Mouse (Mus musculus) stomach, embryonic 16.5 days (tissue): Measurements from ENCODE around the gene Anxa6. TPM values are rescaled to one million over a fixed set of nuclear protein-coding genes. Genes with fewer than 3 reads are reported as not detected.

Experiments used
- ATAC-seq: fragments of 200-750 bp; cut with Nextera tagmentation; 2 replicates; pipeline ENCODE4 v1.8.0; 2017; ENCODE audit warnings: moderate number of reproducible peaks, moderate TSS enrichment; ENCODE audit not compliant: insufficient read depth, low FRiP score
- H3K27ac ChIP-seq: fragments of 300-500 bp; sonication (generic); 2 replicates; pipeline ENCODE4 v1.5.1; 2014; ENCODE audit warnings: low read length
- H3K27me3 ChIP-seq: fragments of 300-500 bp; sonication (generic); 2 replicates; pipeline ENCODE4 v1.6.1; 2014; ENCODE audit warnings: low read length, control low read depth, mixed read lengths; ENCODE audit not compliant: control insufficient read depth, insufficient read depth
- H3K36me3 ChIP-seq: fragments of 300-500 bp; sonication (generic); 2 replicates; pipeline ENCODE4 v1.6.1; 2014; ENCODE audit warnings: low read length; ENCODE audit not compliant: control insufficient read depth, insufficient read depth
- H3K4me1 ChIP-seq: fragments of 300-500 bp; sonication (generic); 2 replicates; pipeline ENCODE4 v1.6.1; 2014; ENCODE audit warnings: low read length, control low read depth, mixed read lengths; ENCODE audit not compliant: control insufficient read depth, insufficient read depth
- H3K4me2 ChIP-seq: fragments of 300-500 bp; sonication (generic); 2 replicates; pipeline ENCODE4 v1.6.1; 2014; ENCODE audit warnings: low read depth, low read length, mixed read lengths
- H3K4me3 ChIP-seq: fragments of 300-500 bp; sonication (generic); replicated peaks from 2 replicates; pipeline ENCODE4 v1.5.1; 2014; ENCODE audit warnings: mild to moderate bottlenecking, low read length
- H3K9ac ChIP-seq: fragments of 300-500 bp; sonication (generic); 2 replicates; pipeline ENCODE4 v1.6.1; 2014; ENCODE audit warnings: low read length
- H3K9me3 ChIP-seq: fragments of 300-500 bp; sonication (generic); replicated peaks from 2 replicates; pipeline ENCODE4 v1.6.1; 2016; ENCODE audit warnings: low read length, control low read depth; ENCODE audit not compliant: control insufficient read depth
- WGBS: fragments of 180-500 bp; shearing (Covaris S2); extraction: QIAGEN DNeasy Blood & Tissue Kit; methylation state at CpG from one replicate; pipeline ENCODE4 v1.1.7; 2014; 5-methylcytosine and 5-hydroxymethylcytosine counted together
- polyA plus RNA-seq: library from polyadenylated mRNA; unstranded; fragments of >200 nt; fragmentation: Nextera tagmentation; extraction: Ambion mirVana; gene quantifications from 2 replicates; pipeline ENCODE4 v1.2.1, GENCODE M21; 2015

Gene Anxa6
- polyA plus RNA-seq, 1 experiment from 2014 or later, result 364 TPM

GRCm38 (mm10) chr11:55015264-55015663 is 18.0 kb downstream of the Anxa6 start:
- WGBS, result 78% methylated on average over 3 of the region's 3 CpGs
- Histone ChIP-seq H3K9ac (no peak overlapping the region), H3K9me3 (no peaks in the 10 kb centered on the region), H3K27ac (no peak overlapping the region), H3K36me3 (peaks cover 21% of the 10 kb centered on the region), H3K4me1 (peaks cover 12% of the 10 kb centered on the region; the same call in 1 of the 2 replicates), H3K4me3 (no peak overlapping the region), H3K27me3 (no peaks in the 10 kb centered on the region), H3K4me2 (no peak overlapping the region)
- ATAC-seq, result no peak

DNA sequence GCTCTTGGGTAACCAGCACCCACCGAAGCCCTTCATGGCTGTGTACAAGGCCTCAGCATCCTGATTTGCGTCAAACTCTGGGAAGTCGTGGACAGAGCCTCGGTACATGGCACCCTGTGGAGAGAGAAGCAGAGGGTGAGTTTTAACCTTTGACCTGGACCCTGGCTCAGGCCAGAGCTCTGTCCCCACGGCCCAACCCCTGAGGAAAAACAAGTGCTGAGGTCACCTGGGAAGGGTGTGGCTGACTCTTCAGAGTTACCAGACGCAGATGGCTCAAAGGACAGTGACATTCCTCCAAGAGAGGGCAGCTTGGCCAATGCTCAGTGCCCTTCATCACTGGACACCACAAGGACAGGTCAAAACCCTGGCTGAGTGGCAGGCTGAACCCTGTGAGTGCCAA is 19.4 kb downstream of the Anxa6 start:
- no peak overlapping the region for H3K27ac ChIP-seq
- H3K4me2 ChIP-seq, result no peak overlapping the region
- H3K4me3 ChIP-seq, result no peak overlapping the region
- 78% methylated on average over 6 of the region's 6 CpGs for WGBS
- peaks cover 6% of the 10 kb centered on the region; the same call in 1 of the 2 replicates for H3K4me1 ChIP-seq
- no peak overlapping the region for H3K9ac ChIP-seq
- H3K9me3 ChIP-seq, result no peaks in the 10 kb centered on the region
- H3K36me3 ChIP-seq, result peaks cover 20% of the 10 kb centered on the region
- H3K27me3 ChIP-seq, result no peaks in the 10 kb centered on the region
- no peak for ATAC-seq

DNA sequence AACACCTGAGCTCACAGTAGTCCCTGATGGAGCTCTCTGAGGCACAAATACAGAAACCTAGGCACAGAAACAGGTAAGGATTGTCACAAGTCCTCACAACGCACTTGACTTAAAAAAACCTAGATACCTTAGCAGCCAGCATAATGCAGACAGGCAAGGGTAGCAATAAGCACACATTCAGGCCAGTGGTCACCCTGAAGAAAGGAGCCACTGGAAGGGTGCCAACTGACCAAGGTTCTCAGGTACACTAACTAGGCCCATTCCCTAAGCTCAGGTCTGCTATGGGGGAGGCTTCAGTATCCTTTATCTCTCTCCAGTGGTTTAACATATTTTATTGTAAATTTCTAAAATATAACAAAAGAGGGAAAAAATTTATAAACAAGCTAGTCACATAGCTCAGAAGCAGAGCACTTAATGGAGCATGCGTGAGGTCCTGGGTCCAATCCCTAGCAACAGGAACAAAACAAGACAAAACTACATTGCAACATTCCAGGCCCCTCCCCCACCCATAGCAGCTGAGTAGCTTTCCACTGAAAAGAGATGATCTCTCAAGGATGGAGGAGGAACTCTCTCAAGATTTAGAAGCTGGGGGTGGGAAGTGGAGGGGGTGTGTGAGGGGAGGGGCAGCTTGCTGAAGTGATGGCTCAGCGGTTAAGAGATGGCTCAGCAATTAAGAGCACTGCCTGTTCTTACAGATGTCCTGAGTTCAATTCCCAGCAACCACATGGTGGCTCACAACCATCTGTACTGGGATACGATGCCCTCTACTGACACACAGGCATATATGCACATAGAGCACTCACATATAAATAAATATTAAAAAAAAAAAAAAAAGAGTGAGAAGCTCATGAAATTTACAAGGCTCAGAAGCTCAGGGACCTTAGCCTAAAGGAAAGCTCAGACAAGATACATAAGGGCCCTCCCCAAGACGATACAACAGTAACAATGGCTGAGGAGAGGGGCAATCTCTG is 20.4 kb downstream of the Anxa6 start:
- Histone ChIP-seq H3K36me3 (peaks cover 26% of the 10 kb centered on the region), H3K4me2 (no peak overlapping the region), H3K4me1 (0 out of 2 replicates have a peak, but pooled peaks cover 2% of the 10 kb centered on the region), H3K9me3 (no peaks in the 10 kb centered on the region), H3K9ac (no peak overlapping the region), H3K27ac (no peak overlapping the region), H3K4me3 (no peak overlapping the region), H3K27me3 (no peaks in the 10 kb centered on the region)
- 67% methylated on average over 5 of the region's 5 CpGs for WGBS
- peak; percentile 23; the same call in 1 of the 2 replicates for ATAC-seq

DNA sequence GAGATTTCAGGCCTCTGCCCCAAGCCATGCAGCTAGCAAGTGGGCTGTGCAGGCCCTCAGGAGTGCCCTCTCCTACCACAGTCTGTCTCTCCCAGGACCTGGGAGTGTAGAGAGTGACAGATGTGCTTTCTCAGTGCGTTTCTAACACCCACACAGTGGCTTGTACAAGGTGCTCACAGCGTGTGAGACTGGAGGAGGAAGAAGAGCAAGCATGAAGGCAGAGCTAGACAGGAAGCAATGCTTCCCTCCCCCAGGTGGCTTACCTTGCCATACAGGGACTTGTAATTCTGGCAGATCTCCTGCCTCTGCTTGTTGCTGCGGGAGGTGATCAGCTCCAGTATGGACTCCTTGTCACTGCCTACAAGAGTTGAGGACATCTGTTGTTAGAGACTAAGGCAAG is 21.8 kb downstream of the Anxa6 start:
- H3K27me3 ChIP-seq, result no peaks in the 10 kb centered on the region
- 88% methylated on average over 3 of the region's 3 CpGs for WGBS
- no peak overlapping the region for H3K4me2 ChIP-seq
- H3K27ac ChIP-seq, result no peak overlapping the region
- H3K9ac ChIP-seq, result no peak overlapping the region
- ATAC-seq, result no peak
- H3K9me3 ChIP-seq, result no peaks in the 10 kb centered on the region
- peaks cover 36% of the 10 kb centered on the region for H3K36me3 ChIP-seq
- H3K4me3 ChIP-seq, result no peak overlapping the region
- no peaks in the 10 kb centered on the region for H3K4me1 ChIP-seq

DNA sequence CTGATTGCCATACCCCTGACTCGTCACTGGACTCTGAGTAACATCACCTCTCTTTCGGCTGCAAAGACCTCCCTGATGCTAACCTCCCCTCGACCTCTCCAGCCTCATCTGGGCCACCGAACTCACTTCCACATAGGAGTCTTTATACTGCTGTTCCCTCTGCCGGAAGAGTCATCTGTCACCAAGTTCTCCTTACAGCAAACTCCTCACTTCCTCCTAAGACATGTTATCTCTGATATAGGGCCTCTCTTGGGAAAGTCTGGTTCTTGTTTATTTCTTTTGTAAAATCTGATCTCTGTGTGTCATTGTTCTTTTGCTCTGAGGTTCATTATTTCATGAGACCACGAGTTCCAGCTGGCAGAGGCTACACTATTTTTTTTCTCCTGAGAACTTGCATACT is 25.0 kb downstream of the Anxa6 start:
- no peak for ATAC-seq
- 62% methylated on average over 6 of the region's 6 CpGs for WGBS
- H3K36me3 ChIP-seq, result peaks cover 51% of the 10 kb centered on the region

GRCm38 (mm10) chr11:55005684-55006083 is 27.6 kb downstream of the Anxa6 start:
- Histone ChIP-seq H3K27me3 (no peaks in the 10 kb centered on the region), H3K27ac (no peak overlapping the region), H3K9ac (no peak overlapping the region), H3K36me3 (peaks cover 64% of the 10 kb centered on the region), H3K4me1 (no peaks in the 10 kb centered on the region), H3K9me3 (no peaks in the 10 kb centered on the region; the same call in 1 of the 2 replicates), H3K4me3 (no peak overlapping the region), H3K4me2 (no peak overlapping the region)
- 85% methylated on average over 5 of the region's 5 CpGs for WGBS
- no peak for ATAC-seq

More for the DNA sequence above, 25.0 kb downstream of the Anxa6 start:
- Histone ChIP-seq H3K27ac (no peak overlapping the region), H3K27me3 (no peaks in the 10 kb centered on the region), H3K9ac (no peak overlapping the region), H3K4me2 (no peak overlapping the region), H3K4me3 (no peak overlapping the region), H3K9me3 (no peaks in the 10 kb centered on the region), H3K4me1 (no peaks in the 10 kb centered on the region)

DNA sequence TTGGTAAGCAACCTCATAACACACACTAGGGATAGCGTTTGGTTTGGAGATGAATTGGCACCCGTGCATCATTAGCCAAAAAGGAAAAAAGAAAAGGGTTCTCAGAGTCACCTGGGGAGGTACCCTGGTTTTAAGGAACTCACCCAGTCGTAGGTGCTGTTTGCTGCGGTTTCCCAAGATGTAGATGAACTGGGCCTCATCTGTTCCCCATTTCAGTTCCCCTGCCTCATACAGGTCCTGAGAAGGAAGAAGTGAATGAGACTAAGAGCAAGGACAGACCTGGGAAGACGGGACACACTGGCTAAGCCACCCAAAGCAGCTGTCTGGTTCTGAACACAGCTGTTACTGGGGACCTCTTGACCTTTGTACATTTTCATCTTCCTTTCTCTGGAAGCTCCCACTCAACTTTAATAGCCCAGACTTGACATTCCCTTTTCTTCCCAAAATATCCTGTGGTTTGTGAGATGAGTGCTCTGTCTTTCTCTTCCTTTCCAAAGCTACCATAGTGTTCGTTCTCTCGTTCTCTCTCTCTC is 28.2 kb downstream of the Anxa6 start:
- 75% methylated on average over 7 of the region's 7 CpGs for WGBS
- ATAC-seq, result no peak
- Histone ChIP-seq H3K4me1 (no peaks in the 10 kb centered on the region), H3K4me3 (no peak overlapping the region), H3K9me3 (no peaks in the 10 kb centered on the region; the same call in 1 of the 2 replicates), H3K9ac (no peak overlapping the region), H3K36me3 (peaks cover 62% of the 10 kb centered on the region), H3K27me3 (no peaks in the 10 kb centered on the region), H3K4me2 (no peak overlapping the region), H3K27ac (no peak overlapping the region)

- WGBS, result 48% methylated on average over 2 of the region's 2 CpGs
- H3K27me3 ChIP-seq, result no peaks in the 10 kb centered on the region
- H3K4me2 ChIP-seq, result no peak overlapping the region
- H3K36me3 ChIP-seq, result peaks cover 35% of the 10 kb centered on the region
- no peak overlapping the region; the same call in 1 of the 2 replicates for H3K27ac ChIP-seq
- no peaks in the 10 kb centered on the region for H3K4me1 ChIP-seq
- H3K9ac ChIP-seq, result no peak overlapping the region
- no peak for ATAC-seq
- H3K4me3 ChIP-seq, result no peak overlapping the region
- no peaks in the 10 kb centered on the region; the same call in 1 of the 2 replicates for H3K9me3 ChIP-seq
Measured at GRCm38 (mm10) chr11:54998708-54999107, 34.5 kb downstream of the Anxa6 start.

GRCm38 (mm10) chr11:54998284-54998683 is 35.0 kb downstream of the Anxa6 start:
- Histone ChIP-seq H3K9me3 (no peaks in the 10 kb centered on the region; the same call in 1 of the 2 replicates), H3K27ac (no peak overlapping the region), H3K9ac (no peak overlapping the region), H3K4me2 (no peak overlapping the region), H3K4me3 (no peak overlapping the region), H3K36me3 (peaks cover 30% of the 10 kb centered on the region), H3K27me3 (no peaks in the 10 kb centered on the region), H3K4me1 (no peaks in the 10 kb centered on the region)
- 6% methylated on average over 12 of the region's 12 CpGs for WGBS
- peak; percentile 62; the same call in 1 of the 2 replicates for ATAC-seq
